Comparison of ENCODE assay signal across 9 mouse cellular contexts in the genomic region with DNA sequence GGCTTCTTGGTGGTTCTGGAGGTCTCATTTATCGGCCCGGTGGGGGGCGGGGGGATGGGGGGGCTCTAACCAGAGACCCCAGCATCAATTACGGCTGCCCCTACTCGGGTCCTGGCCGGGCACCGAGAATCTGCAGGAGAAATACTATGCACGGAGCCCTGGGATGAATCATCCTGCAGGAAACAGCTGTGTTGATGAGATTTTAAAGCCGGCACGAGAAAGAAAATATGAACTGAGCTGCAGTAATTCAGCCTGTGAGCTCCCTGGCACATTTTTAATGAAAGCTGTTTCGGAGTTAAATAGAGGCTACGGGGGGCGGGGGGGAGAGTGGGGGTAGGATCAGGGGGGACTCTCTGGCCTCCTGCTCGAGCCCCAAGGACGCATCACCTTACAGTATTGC. TPM values are rescaled to one million over a fixed set of nuclear protein-coding genes. Genes with fewer than 3 reads are reported as not detected.
DNase-seq lines count a peak whose midpoint lies in the region; ATAC-seq and TF ChIP-seq lines count a peak whose summit lies in the region.
"Had no signal": no experiment of that assay in that cellular context is flagged by ENCODE, and none has a peak within 500 bp of the region (broad histone marks: within the 10 kb centered on the region; RNA-seq: fewer than 3 reads in every experiment).

No protein-coding gene starts in this region.

- H3K36me3 ChIP-seq in kidney, embryonic 16.5 days (ENCODE audit: insufficient read depth, low read length), result no peaks in the 10 kb centered on the region
- H3K36me3 ChIP-seq in embryonic facial prominence, embryonic 10.5 days (replicated peaks), result peaks cover 6% of the 10 kb centered on the region
- no peaks in the 10 kb centered on the region for H3K36me3 ChIP-seq in forebrain, postnatal 0 days (ENCODE audit: insufficient read depth)
- no peaks in the 10 kb centered on the region for H3K36me3 ChIP-seq in midbrain, embryonic 15.5 days (replicated peaks)

- DNase-seq in kidney, adult 9 months, result no peak
- no peak for DNase-seq in embryonic facial prominence, embryonic 10.5 days (ENCODE audit: low spot score)
- DNase-seq in forebrain, postnatal 0 days, result no peak
- no peak for DNase-seq in adrenal gland, adult (ENCODE audit: inconsistent age in 2 of 2, low spot score in 1 of 2)
- no peak for DNase-seq in gastrocnemius, postnatal 10 days
- DNase-seq in left cerebral cortex, adult 18-20 months (ENCODE audit: low spot score in 2 of 2), result no peak

- no peaks in the 10 kb centered on the region for H3K27me3 ChIP-seq in kidney, embryonic 16.5 days (ENCODE audit: insufficient read depth, low read length)
- no peaks in the 10 kb centered on the region for H3K27me3 ChIP-seq in embryonic facial prominence, embryonic 10.5 days (replicated peaks; ENCODE audit: low read depth, poor library complexity, severe bottlenecking)
- H3K27me3 ChIP-seq in forebrain, postnatal 0 days (ENCODE audit: insufficient read depth, low read length), result no peaks in the 10 kb centered on the region
- no peaks in the 10 kb centered on the region for H3K27me3 ChIP-seq in midbrain, embryonic 15.5 days (replicated peaks)

- no peak overlapping the region for H3K4me2 ChIP-seq in kidney, embryonic 16.5 days (replicated peaks; ENCODE audit: low read depth, low read length)
- 0 out of 2 replicates have a peak overlapping the region, but pooled peaks have one; percentile 13 for H3K4me2 ChIP-seq in forebrain, postnatal 0 days (ENCODE audit: low read depth)
- H3K4me2 ChIP-seq in midbrain, embryonic 15.5 days, result no peak overlapping the region

- 0 out of 2 replicates have a peak overlapping the region, but pooled peaks have one; percentile 30 for H3K27ac ChIP-seq in kidney, embryonic 16.5 days (ENCODE audit: low read length)
- peak overlapping the region; percentile 78; the same call in 1 of the 2 replicates for H3K27ac ChIP-seq in embryonic facial prominence, embryonic 10.5 days (replicated peaks)
- H3K27ac ChIP-seq in forebrain, postnatal 0 days (ENCODE audit: low read depth, low read length), result peak overlapping the region; percentile 64
- peak overlapping the region; percentile 75 for H3K27ac ChIP-seq in midbrain, embryonic 15.5 days

- no peak overlapping the region for H3K9ac ChIP-seq in kidney, embryonic 16.5 days (replicated peaks; ENCODE audit: low read length)
- 0 out of 2 replicates have a peak overlapping the region, but pooled peaks have one; percentile 25 for H3K9ac ChIP-seq in forebrain, postnatal 0 days
- peak overlapping the region; percentile 23 for H3K9ac ChIP-seq in midbrain, embryonic 15.5 days

- no peak for TF ChIP-seq CTCF in forebrain, postnatal 0 days (IDR thresholded peaks at IDR 0.05; ENCODE audit: low read depth)

- ATAC-seq in kidney, embryonic 16.5 days (ENCODE audit: low FRiP score, low TSS enrichment), result no peak
- no peak for ATAC-seq in forebrain, postnatal 0 days
- ATAC-seq in midbrain, embryonic 15.5 days (replicated peaks), result no peak

- no peak overlapping the region for H3K4me3 ChIP-seq in kidney, embryonic 16.5 days (ENCODE audit: low read length)
- H3K4me3 ChIP-seq in embryonic facial prominence, embryonic 10.5 days, result no peak overlapping the region
- H3K4me3 ChIP-seq in forebrain, postnatal 0 days (ENCODE audit: low read depth, low read length), result no peak overlapping the region
- H3K4me3 ChIP-seq in midbrain, embryonic 15.5 days, result no peak overlapping the region
- H3K4me3 ChIP-seq: megakaryocyte, embryonic 14.5 days had no signal

- no peaks in the 10 kb centered on the region for H3K9me3 ChIP-seq in kidney, embryonic 16.5 days (ENCODE audit: low read length)
- H3K9me3 ChIP-seq in embryonic facial prominence, embryonic 10.5 days, result no peaks in the 10 kb centered on the region
- no peaks in the 10 kb centered on the region for H3K9me3 ChIP-seq in forebrain, postnatal 0 days (ENCODE audit: low read length)
- no peaks in the 10 kb centered on the region for H3K9me3 ChIP-seq in midbrain, embryonic 15.5 days
- H3K9me3 ChIP-seq: megakaryocyte, embryonic 14.5 days had no signal

- peaks cover 49% of the 10 kb centered on the region for H3K4me1 ChIP-seq in kidney, embryonic 16.5 days (ENCODE audit: insufficient read depth, low read length)
- H3K4me1 ChIP-seq in embryonic facial prominence, embryonic 10.5 days, result peaks cover 89% of the 10 kb centered on the region
- peaks cover 23% of the 10 kb centered on the region for H3K4me1 ChIP-seq in forebrain, postnatal 0 days (ENCODE audit: insufficient read depth)
- H3K4me1 ChIP-seq in midbrain, embryonic 15.5 days, result peaks cover 67% of the 10 kb centered on the region

- 47% methylated on average over 15 of the region's 15 CpGs for WGBS in kidney, embryonic 16.5 days
- 73% methylated on average over 15 of the region's 15 CpGs for WGBS in embryonic facial prominence, embryonic 10.5 days
- 40% methylated on average over 15 of the region's 15 CpGs for WGBS in forebrain, postnatal 0 days
- 40% methylated on average over 15 of the region's 15 CpGs for WGBS in midbrain, embryonic 15.5 days

RNA-seq across cellular contexts. Expression of gene Ccnk, which starts 39.8 kb away (rescaled TPM):
- polyA plus RNA-seq in kidney, embryonic 16.5 days (2015; fragmentation: Nextera tagmentation; extraction: Ambion mirVana), result 2.4 and 3.1 TPM in 2 replicates
- polyA plus RNA-seq in embryonic facial prominence, embryonic 10.5 days (2016; fragmentation: Nextera tagmentation; extraction: Ambion mirVana), result 2.7 and 3.2 TPM in 2 replicates
- 13.5 TPM in 2 replicates for total RNA-seq in forebrain, postnatal 0 days (2014; rRNA removed)
- polyA plus RNA-seq in forebrain, postnatal 0 days (2015; fragmentation: Nextera tagmentation; extraction: Ambion mirVana), result 1.9 and 2.4 TPM in 2 replicates
- 2.4 and 3.7 TPM in 2 replicates for polyA plus RNA-seq in midbrain, embryonic 15.5 days (2015; fragmentation: Nextera tagmentation; extraction: Ambion mirVana)
- 10 to 100 TPM; 30.1 to 32.2 TPM for total RNA-seq in gastrocnemius, postnatal 10 days (2021)
- 10 to 100 TPM; 30.3 to 34.3 TPM for total RNA-seq in left cerebral cortex, adult 18-20 months (2021)

RNA-seq across cellular contexts. Expression of gene Setd3, which starts 40.0 kb away (rescaled TPM):
- polyA plus RNA-seq in kidney, embryonic 16.5 days (2015; fragmentation: Nextera tagmentation; extraction: Ambion mirVana), result 89.1 and 92.4 TPM in 2 replicates
- 79.6 and 81.5 TPM in 2 replicates for polyA plus RNA-seq in embryonic facial prominence, embryonic 10.5 days (2016; fragmentation: Nextera tagmentation; extraction: Ambion mirVana)
- total RNA-seq in forebrain, postnatal 0 days (2014; rRNA removed), result 124 and 126 TPM in 2 replicates
- 92.5 and 102 TPM in 2 replicates for polyA plus RNA-seq in forebrain, postnatal 0 days (2015; fragmentation: Nextera tagmentation; extraction: Ambion mirVana)
- 88.0 and 95.0 TPM in 2 replicates for polyA plus RNA-seq in midbrain, embryonic 15.5 days (2015; fragmentation: Nextera tagmentation; extraction: Ambion mirVana)
- 10 to 100 TPM; 82.7 to 91.8 TPM for total RNA-seq in gastrocnemius, postnatal 10 days (2021)
- total RNA-seq in left cerebral cortex, adult 18-20 months (2021), result 100 to 1,000 TPM; 178 to 186 TPM

RNA-seq across cellular contexts. Expression of gene Ccdc85c, which starts 56.1 kb away (rescaled TPM):
- polyA plus RNA-seq in kidney, embryonic 16.5 days (2015; fragmentation: Nextera tagmentation; extraction: Ambion mirVana), result 5.3 and 6.8 TPM in 2 replicates
- 11.4 and 12.1 TPM in 2 replicates for polyA plus RNA-seq in embryonic facial prominence, embryonic 10.5 days (2016; fragmentation: Nextera tagmentation; extraction: Ambion mirVana)
- 66.1 and 68.0 TPM in 2 replicates for total RNA-seq in forebrain, postnatal 0 days (2014; rRNA removed)
- 15.5 and 16.2 TPM in 2 replicates for polyA plus RNA-seq in forebrain, postnatal 0 days (2015; fragmentation: Nextera tagmentation; extraction: Ambion mirVana)
- 15.3 and 15.8 TPM in 2 replicates for polyA plus RNA-seq in midbrain, embryonic 15.5 days (2015; fragmentation: Nextera tagmentation; extraction: Ambion mirVana)
- total RNA-seq in gastrocnemius, postnatal 10 days (2021), result 1 to 10 TPM; 5.0 to 5.1 TPM
- total RNA-seq in left cerebral cortex, adult 18-20 months (2021), result 10 to 100 TPM; 75.6 to 77.6 TPM
